Mouse (Mus musculus): ENCODE results near the gene D130043K22Rik.

- TF ChIP-seq CTCF (IDR thresholded peaks at IDR 0.05; ENCODE audit: borderline replicate concordance, insufficient read depth, low read depth, low read length): no peak
- TF ChIP-seq POLR2A (IDR thresholded peaks at IDR 0.05; ENCODE audit: borderline replicate concordance, insufficient read depth, low read length): no peak
Measured at GRCm38 (mm10) chr13:24814616-24815015, 30.3 kb upstream of the D130043K22Rik start.

All from cerebellum, adult 2 months (tissue).